Mouse (Mus musculus): ENCODE measurements around the gene Pld6.
"Not testable (repeated sequence)": the region's sequence is repeated elsewhere in the genome, so short reads cannot be mapped to it uniquely, and the experiment has no call there.

Pld6 gene

GRCm38 (mm10) chr11:59746614-59747013, 40.8 kb downstream of the Pld6 start:
- peak; percentile 28 for DNase-seq (ENCODE audit: low read depth, low spot score)

GRCm38 (mm10) chr11:59745851-59746250, 41.6 kb downstream of the Pld6 start:
- DNase-seq (ENCODE audit: low read depth, low spot score), result no peak

GRCm38 (mm10) chr11:59744374-59744773, 43.1 kb downstream of the Pld6 start:
- no peak for DNase-seq (ENCODE audit: low read depth, low spot score)

- DNase-seq (ENCODE audit: low read depth, low spot score), result no peak
These were observed 43.7 kb downstream of the Pld6 start for GRCm38 (mm10) chr11:59743712-59744111.

- DNase-seq (ENCODE audit: low read depth, low spot score), result no peak
These were observed 44.1 kb downstream of the Pld6 start for GRCm38 (mm10) chr11:59743307-59743706.

GRCm38 (mm10) chr11:59741915-59742314, 45.5 kb downstream of the Pld6 start:
- no peak for DNase-seq (ENCODE audit: low read depth, low spot score)

- DNase-seq (ENCODE audit: low read depth, low spot score), result peak; percentile 45
These were observed 47.4 kb downstream of the Pld6 start for GRCm38 (mm10) chr11:59739996-59740395.

- DNase-seq (ENCODE audit: low read depth, low spot score), result no peak
These were observed 50.2 kb downstream of the Pld6 start for GRCm38 (mm10) chr11:59737250-59737649.

GRCm38 (mm10) chr11:59735938-59736337, 51.5 kb downstream of the Pld6 start:
- DNase-seq (ENCODE audit: low read depth, low spot score), result not testable (repeated sequence)

- no peak for DNase-seq (ENCODE audit: low read depth, low spot score)
These were observed 53.1 kb downstream of the Pld6 start for GRCm38 (mm10) chr11:59734335-59734734.
